Mouse (Mus musculus): Measurements from ENCODE around the gene Arpc1b.

GRCm38 (mm10) chr5:145118461-145118860 is 4.4 kb downstream of the Arpc1b start:
- no peak for TF ChIP-seq CTCF (IDR thresholded peaks at IDR 0.05; ENCODE audit: low read depth)
- no peak for TF ChIP-seq EP300 (optimal IDR thresholded peaks at IDR 0.05)
